Mouse (Mus musculus) liver, embryonic 14.5 days (tissue): Measurements from ENCODE around the gene Usp43. TPM values are rescaled to one million over a fixed set of nuclear protein-coding genes. Genes with fewer than 3 reads are reported as not detected.

Experiments used
- ATAC-seq: fragments of 200-750 bp; cut with Nextera tagmentation; 2 replicates; pipeline ENCODE4 v1.8.0; 2017; ENCODE audit warnings: moderate number of reproducible peaks, mild to moderate bottlenecking, moderate library complexity; ENCODE audit not compliant: insufficient read depth
- DNase-seq, 3 experiments: peaks; one replicate each; pipeline ENCODE4 v3.0.0-alpha.2; 2012 to 2013; ENCODE audit warnings: low read depth in 3 of 3, low spot score in 3 of 3
- H3K27ac ChIP-seq: fragments of 300-500 bp; sonication (generic); 2 replicates; pipeline ENCODE4 v1.5.1; 2014; ENCODE audit warnings: moderate library complexity, mild to moderate bottlenecking, control low read depth, inconsistent platforms
- H3K27me3 ChIP-seq: fragments of 300-500 bp; sonication (generic); 2 replicates; pipeline ENCODE4 v1.6.1; 2014; ENCODE audit warnings: mild to moderate bottlenecking, low read length, moderate library complexity; ENCODE audit not compliant: control insufficient read depth, insufficient read depth
- H3K36me3 ChIP-seq: fragments of 300-500 bp; sonication (generic); replicated peaks from 2 replicates; pipeline ENCODE4 v1.6.1; 2014; ENCODE audit warnings: low read depth; ENCODE audit not compliant: control insufficient read depth, insufficient read depth
- H3K4me1 ChIP-seq, 2 experiments: fragments of 200-500 bp in 1 of 2; fragments of 300-500 bp in 1 of 2; sonication (generic) in 1 of 2; replicated peaks; 2 replicates each; pipeline ENCODE4 v1.6.1; 2012 to 2014; ENCODE audit warnings: antibody characterized with exemption in 1 of 2, inconsistent platforms in 1 of 2, low read length in 1 of 2; ENCODE audit not compliant: control insufficient read depth in 2 of 2, insufficient read depth in 2 of 2
- H3K4me2 ChIP-seq: fragments of 300-500 bp; sonication (generic); 2 replicates; pipeline ENCODE4 v1.6.1; 2014; ENCODE audit warnings: low read depth, mild to moderate bottlenecking, control low read depth, moderate library complexity
- H3K4me3 ChIP-seq, 2 experiments: fragments of 200-500 bp in 1 of 2; fragments of 300-500 bp in 1 of 2; sonication (generic) in 1 of 2; 2 replicates each; pipeline ENCODE4 v1.5.1; 2012 to 2014; ENCODE audit warnings: low read depth in 2 of 2, low read length in 2 of 2, mild to moderate bottlenecking in 2 of 2, control low read depth in 1 of 2, inconsistent platforms in 1 of 2, moderate library complexity in 1 of 2; ENCODE audit not compliant: insufficient read depth in 1 of 2
- H3K9ac ChIP-seq: fragments of 300-500 bp; sonication (generic); replicated peaks from 2 replicates; pipeline ENCODE4 v1.6.1; 2014; ENCODE audit warnings: mild to moderate bottlenecking, control low read depth, moderate library complexity
- H3K9me3 ChIP-seq: fragments of 300-500 bp; sonication (generic); 2 replicates; pipeline ENCODE4 v1.6.1; 2016; ENCODE audit warnings: low read length, mixed read lengths; ENCODE audit not compliant: control insufficient read depth
- CTCF ChIP-seq: IDR thresholded peaks from 2 replicates; pipeline ENCODE4 v1.5.1; 2016; ENCODE audit warnings: antibody characterized with exemption, low read depth, control low read depth
- EP300 ChIP-seq: IDR thresholded peaks from 2 replicates; pipeline ENCODE4 v1.6.1; 2016; ENCODE audit warnings: antibody characterized with exemption, low read depth
- WGBS: fragments of 180-500 bp; shearing (Covaris S2); extraction: QIAGEN DNeasy Blood & Tissue Kit; methylation state at CpG from one replicate; pipeline ENCODE4 v1.1.7; 2014; ENCODE audit not compliant: insufficient replicate concordance; 5-methylcytosine and 5-hydroxymethylcytosine counted together
- polyA plus RNA-seq, 2 experiments: library from polyadenylated mRNA; depleted of rRNA in 1 of 2; stranded (reverse) in 1 of 2; unstranded in 1 of 2; fragments of >200 nt; fragmentation: Nextera tagmentation in 1 of 2; extraction: Ambion mirVana in 1 of 2; gene quantifications; 2 replicates each; pipeline versions ENCODE4 v1.2.1 to v1.2.3; 2012 to 2014

The Usp43 gene
- 0.05 and 0.06 TPM in 2 replicates for polyA plus RNA-seq (2012; rRNA removed)
- polyA plus RNA-seq (2014; fragmentation: Nextera tagmentation; extraction: Ambion mirVana): 0.08 TPM in 1 of 2 replicates, not detected in the other

DNA sequence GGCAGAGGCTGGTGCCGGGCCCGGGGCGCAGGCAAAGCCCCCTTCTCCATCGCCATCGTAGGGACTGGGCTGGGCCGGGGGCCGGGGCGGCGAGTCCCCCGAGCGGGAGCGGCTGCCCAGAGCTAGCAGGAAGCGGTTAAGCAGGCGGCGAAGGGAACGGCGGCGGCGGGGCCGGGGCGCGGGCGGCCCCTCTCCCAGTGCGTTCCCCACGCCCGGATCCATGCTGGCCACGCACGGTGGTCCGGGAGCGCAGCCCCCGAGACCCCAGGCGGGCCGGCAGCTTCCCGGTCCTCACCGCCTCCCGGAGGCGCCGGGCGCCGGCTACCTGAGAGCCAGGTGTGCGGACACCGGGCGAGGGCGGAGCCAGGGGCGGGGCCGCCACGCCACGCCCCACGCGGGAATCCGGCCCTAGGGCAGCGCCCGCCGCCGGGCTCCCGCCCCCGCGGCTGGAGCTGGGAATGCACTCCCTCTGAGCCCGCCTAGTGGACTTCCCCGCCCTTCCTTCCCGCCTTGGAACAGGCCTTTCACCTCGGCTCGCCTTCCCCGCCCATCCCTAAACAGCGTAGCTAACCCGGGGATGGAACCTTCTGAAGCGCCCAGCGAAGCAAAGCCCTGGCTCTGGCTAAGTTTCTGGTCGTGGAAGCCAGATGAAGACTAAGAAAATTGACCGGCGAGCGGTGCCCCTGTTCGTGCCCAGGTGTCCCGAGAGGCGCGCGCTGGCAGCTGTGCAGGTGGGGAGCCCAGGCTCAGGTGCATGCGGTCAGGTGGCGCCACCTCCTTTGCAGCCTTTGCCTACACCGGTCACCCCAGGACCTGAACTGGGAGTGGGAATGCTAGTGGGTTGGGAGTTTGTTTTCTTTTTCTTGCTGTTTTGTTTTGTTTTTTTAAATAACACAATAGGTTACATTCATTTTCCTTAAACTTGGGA, at the start of gene Usp43:
Gene Usp43, minus strand, starts transcription at position 327 of the 928 bp plus-strand sequence.
- H3K27me3 ChIP-seq: peaks cover 35% of the 10 kb centered on the region
- TF ChIP-seq CTCF (no peak), EP300 (no peak)
- no peaks in the 10 kb centered on the region for H3K36me3 ChIP-seq
- DNase-seq (no peak), ATAC-seq (no peak)
- peak within 1 kb of the TSS; percentile 50 to 54 for H3K4me3 ChIP-seq
- WGBS: under 1% methylated on average over 70 of the region's 80 CpGs
- H3K4me1 ChIP-seq: 0 out of 4 replicates have a peak, but pooled peaks cover 0 to 2% of the 10 kb centered on the region in 2 experiments
- H3K4me2 ChIP-seq: peak within 1 kb of the TSS; percentile 75
- no peak within 1 kb of the TSS for H3K27ac ChIP-seq
- H3K9me3 ChIP-seq: no peaks in the 10 kb centered on the region
- H3K9ac ChIP-seq: no peak within 1 kb of the TSS

DNA sequence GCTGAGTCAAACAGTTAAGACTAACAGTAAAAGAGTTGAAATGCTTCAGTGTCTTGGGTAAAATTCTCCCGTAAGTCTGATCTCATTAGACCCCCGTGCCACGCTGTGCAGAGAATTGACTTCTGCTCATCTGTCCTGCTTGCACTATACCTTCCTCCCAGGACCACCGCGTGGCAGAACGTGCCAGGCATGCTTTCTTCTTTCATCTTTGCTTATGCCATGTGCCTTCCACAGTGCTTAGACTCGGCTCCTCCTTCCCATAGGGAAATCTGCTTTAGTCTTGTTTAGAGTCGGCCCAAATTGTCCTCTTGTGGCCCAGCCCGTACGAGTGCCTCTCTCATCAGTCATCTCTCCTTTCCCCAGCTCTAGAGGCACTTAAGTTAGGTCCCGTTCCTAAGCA, 45.9 kb upstream of the Usp43 start:
- H3K4me1 ChIP-seq: peaks cover 6 to 7% of the 10 kb centered on the region in 2 experiments
- no peak overlapping the region for H3K9ac ChIP-seq
- H3K36me3 ChIP-seq: no peaks in the 10 kb centered on the region
- no peak overlapping the region for H3K4me2 ChIP-seq
- no peak for DNase-seq
- ATAC-seq: no peak
- 78% methylated on average over 11 of the region's 11 CpGs for WGBS
- H3K4me3 ChIP-seq: no peak overlapping the region
- no peaks in the 10 kb centered on the region for H3K27me3 ChIP-seq
- no peak for TF ChIP-seq CTCF
- no peak for TF ChIP-seq EP300
- no peak overlapping the region for H3K27ac ChIP-seq
- no peaks in the 10 kb centered on the region for H3K9me3 ChIP-seq

DNA sequence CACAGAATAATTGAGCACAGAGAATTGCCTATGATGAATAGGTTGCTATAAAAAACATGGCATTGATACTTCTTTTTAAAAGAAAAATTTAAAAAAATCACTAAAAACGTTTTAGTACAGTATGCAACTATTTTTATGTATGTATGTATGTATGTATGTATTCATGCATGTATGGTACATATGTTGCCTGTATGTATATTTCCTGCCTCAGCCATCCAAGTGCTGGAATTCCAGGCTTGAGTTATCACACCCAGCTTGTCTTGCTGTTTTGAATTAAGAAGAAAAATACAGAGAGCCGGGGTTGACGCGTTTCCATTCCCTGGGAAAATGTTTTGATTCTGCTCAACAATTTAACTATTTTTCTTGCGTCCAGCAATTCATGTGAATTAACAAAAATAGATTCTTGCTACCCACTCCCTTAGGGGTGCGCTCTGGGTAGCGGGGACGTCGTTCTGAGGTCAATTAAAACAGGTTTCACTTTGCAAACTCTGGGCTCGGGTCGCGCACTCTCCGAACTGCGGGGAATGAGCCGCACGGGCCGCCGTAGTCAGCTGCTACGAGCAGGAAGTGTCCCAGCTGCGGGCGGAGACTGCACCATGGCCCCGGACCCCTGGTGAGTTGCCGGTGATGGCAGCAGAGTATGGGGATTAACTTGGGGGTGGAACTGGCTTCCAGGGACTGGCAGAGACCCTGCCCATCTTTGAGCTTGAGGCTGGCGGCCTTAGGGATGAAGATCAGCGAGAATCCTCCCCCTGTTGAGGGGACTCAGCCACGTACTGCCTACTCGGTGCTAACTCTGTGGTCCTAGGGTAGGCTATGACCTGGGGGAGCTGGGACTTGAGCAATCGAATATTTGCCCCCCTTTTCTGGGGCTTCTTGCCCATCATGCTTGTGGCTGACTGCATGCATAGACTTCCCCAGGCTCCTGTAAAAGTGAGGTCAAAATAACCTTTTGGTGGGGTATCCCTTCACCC, 44.2 kb upstream of the Usp43 start, which contains the start of gene Stx8:
Gene Stx8, plus strand, starts transcription at position 289 of the 974 bp plus-strand sequence.
- ATAC-seq (peak; percentile 83), DNase-seq (peak; percentile 60 to 68 (median 63))
- TF ChIP-seq CTCF (no peak), EP300 (no peak)
- Histone ChIP-seq H3K4me3 (peak within 1 kb of the TSS; percentile 86 to 94), H3K27ac (no peak within 1 kb of the TSS), H3K9ac (peak within 1 kb of the TSS; percentile 87), H3K9me3 (no peaks in the 10 kb centered on the region), H3K4me2 (peak within 1 kb of the TSS; percentile 92), H3K36me3 (no peaks in the 10 kb centered on the region), H3K4me1 (peaks cover 6 to 7% of the 10 kb centered on the region in 2 experiments), H3K27me3 (no peaks in the 10 kb centered on the region)
- WGBS: 1% methylated on average over 28 of the region's 28 CpGs

DNA sequence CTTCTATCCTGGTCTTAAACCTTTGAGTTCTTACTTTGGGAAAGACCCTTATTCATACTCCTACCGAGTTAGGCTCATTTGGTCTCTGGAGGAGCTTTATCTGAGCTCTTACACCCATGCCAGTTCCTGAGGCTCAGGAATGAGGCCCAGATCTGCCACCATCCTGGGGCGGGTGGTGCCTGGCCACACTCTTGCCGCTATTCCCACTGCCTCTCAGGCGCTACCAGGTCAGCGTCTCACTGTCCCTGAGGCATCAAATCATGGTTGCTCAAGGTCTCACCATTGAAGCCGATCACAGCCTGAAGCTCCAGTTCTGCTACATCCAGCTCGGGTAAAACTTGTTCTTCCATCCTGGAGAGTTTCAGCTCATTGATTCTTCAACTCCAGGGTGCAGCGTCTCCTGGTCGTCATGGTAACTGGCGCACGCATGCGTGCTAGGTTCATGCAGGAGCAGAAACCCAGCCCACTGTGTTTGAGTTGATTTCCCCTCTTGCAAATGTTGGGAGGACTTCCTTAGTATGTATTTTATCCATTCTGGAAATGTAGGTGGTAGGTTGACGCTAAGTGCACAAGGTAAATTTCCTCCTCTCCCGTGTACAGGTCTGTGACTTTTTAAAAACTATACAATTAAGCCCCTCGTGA, 43.4 kb upstream of the Usp43 start, which contains the start of gene Cfap52:
Gene Cfap52, minus strand, starts transcription at position 410 of the 642 bp plus-strand sequence.
- Histone ChIP-seq H3K27ac (no peak within 1 kb of the TSS), H3K4me1 (peaks cover 6 to 7% of the 10 kb centered on the region in 2 experiments), H3K4me2 (peak within 1 kb of the TSS; percentile 92), H3K9ac (peak within 1 kb of the TSS; percentile 87), H3K36me3 (no peaks in the 10 kb centered on the region), H3K4me3 (peak within 1 kb of the TSS; percentile 86 to 94), H3K27me3 (no peaks in the 10 kb centered on the region), H3K9me3 (no peaks in the 10 kb centered on the region)
- ATAC-seq (peak; percentile 47; the same call in 1 of the 2 replicates), DNase-seq (peak; percentile 60 to 68 (median 62))
- WGBS: 8% methylated on average over 15 of the region's 15 CpGs
- TF ChIP-seq CTCF (no peak), EP300 (no peak)
